Mouse (Mus musculus) hindbrain, embryonic 10.5 days (tissue): ENCODE measurements around the gene Pon3. TPM values are rescaled to one million over a fixed set of nuclear protein-coding genes. Genes with fewer than 3 reads are reported as not detected.

ENCODE experiments used
- DNase-seq: peaks from one replicate; pipeline ENCODE4 v3.0.0-alpha.2; 2017; ENCODE audit warnings: low spot score
- H3K27ac ChIP-seq: fragments of 300-500 bp; sonication (generic); 2 replicates; pipeline ENCODE4 v1.5.1; 2016; ENCODE audit warnings: mild to moderate bottlenecking, moderate library complexity
- H3K27me3 ChIP-seq: fragments of 300-500 bp; sonication (generic); 2 replicates; pipeline ENCODE4 v1.6.1; 2016; ENCODE audit warnings: mild to moderate bottlenecking; ENCODE audit not compliant: poor library complexity, insufficient read depth, severe bottlenecking
- H3K36me3 ChIP-seq: fragments of 300-500 bp; sonication (generic); 2 replicates; pipeline ENCODE4 v1.6.1; 2016; ENCODE audit warnings: mild to moderate bottlenecking, moderate library complexity
- H3K4me1 ChIP-seq: fragments of 300-500 bp; sonication (generic); replicated peaks from 2 replicates; pipeline ENCODE4 v1.6.1; 2016; ENCODE audit warnings: mild to moderate bottlenecking
- H3K4me3 ChIP-seq: fragments of 300-500 bp; sonication (generic); 2 replicates; pipeline ENCODE4 v1.5.1; 2016; ENCODE audit warnings: mild to moderate bottlenecking, moderate library complexity
- H3K9me3 ChIP-seq: fragments of 300-500 bp; sonication (generic); 2 replicates; pipeline ENCODE4 v1.6.1; 2016; ENCODE audit warnings: mild to moderate bottlenecking, moderate library complexity
- WGBS: fragments of 180-500 bp; shearing (Covaris S2); methylation state at CpG from one replicate; pipeline ENCODE4 v1.1.7; 2016; 5-methylcytosine and 5-hydroxymethylcytosine counted together
- polyA plus RNA-seq: library from polyadenylated mRNA; unstranded; fragments of >200 nt; fragmentation: Nextera tagmentation; extraction: Ambion mirVana; gene quantifications from 2 replicates; pipeline ENCODE4 v1.2.1, GENCODE M21; 2016

Gene Pon3
- polyA plus RNA-seq, 1 experiment from 2014 or later = 5.8 TPM

GRCm38 (mm10) chr6:5190761-5191160, 65.3 kb downstream of the Pon3 start:
- no peaks in the 10 kb centered on the region for H3K36me3 ChIP-seq
- no peaks in the 10 kb centered on the region for H3K27me3 ChIP-seq
- no peak overlapping the region for H3K27ac ChIP-seq
- no peak for DNase-seq
- no peaks in the 10 kb centered on the region for H3K9me3 ChIP-seq
- no peak overlapping the region for H3K4me3 ChIP-seq
- WGBS = 87% methylated on average over 4 of the region's 4 CpGs
- H3K4me1 ChIP-seq = peaks cover 6% of the 10 kb centered on the region; the same call in 1 of the 2 replicates

- DNase-seq = no peak
- Histone ChIP-seq H3K36me3 (no peaks in the 10 kb centered on the region), H3K4me3 (no peak overlapping the region), H3K27ac (no peak overlapping the region), H3K9me3 (no peaks in the 10 kb centered on the region), H3K4me1 (peaks cover 6% of the 10 kb centered on the region; the same call in 1 of the 2 replicates), H3K27me3 (no peaks in the 10 kb centered on the region)
- 89% methylated on average over 4 of the region's 4 CpGs for WGBS
Observed at GRCm38 (mm10) chr6:5189507-5189906, 66.6 kb downstream of the Pon3 start.

- Histone ChIP-seq H3K4me3 (no peak overlapping the region), H3K9me3 (no peaks in the 10 kb centered on the region), H3K36me3 (no peaks in the 10 kb centered on the region), H3K27ac (no peak overlapping the region), H3K4me1 (peaks cover 6% of the 10 kb centered on the region; the same call in 1 of the 2 replicates), H3K27me3 (no peaks in the 10 kb centered on the region)
- no peak for DNase-seq
- WGBS = 70% methylated on average over 6 of the region's 6 CpGs
Observed at GRCm38 (mm10) chr6:5188938-5189337, 67.1 kb downstream of the Pon3 start.

GRCm38 (mm10) chr6:5188036-5188435, 68.0 kb downstream of the Pon3 start:
- DNase-seq = no peak
- H3K27me3 ChIP-seq = no peaks in the 10 kb centered on the region
- WGBS = 85% methylated on average over 5 of the region's 5 CpGs
- no peaks in the 10 kb centered on the region for H3K9me3 ChIP-seq
- H3K4me1 ChIP-seq = no peaks in the 10 kb centered on the region
- no peak overlapping the region for H3K27ac ChIP-seq
- no peak overlapping the region for H3K4me3 ChIP-seq
- H3K36me3 ChIP-seq = no peaks in the 10 kb centered on the region

- DNase-seq = no peak
- WGBS = 83% methylated on average over 6 of the region's 6 CpGs
- H3K9me3 ChIP-seq = no peaks in the 10 kb centered on the region
- H3K4me1 ChIP-seq = no peaks in the 10 kb centered on the region
- no peak overlapping the region for H3K27ac ChIP-seq
- H3K27me3 ChIP-seq = no peaks in the 10 kb centered on the region
- H3K4me3 ChIP-seq = no peak overlapping the region
- H3K36me3 ChIP-seq = no peaks in the 10 kb centered on the region
Observed at GRCm38 (mm10) chr6:5187586-5187985, 68.5 kb downstream of the Pon3 start.

- H3K4me1 ChIP-seq = no peaks in the 10 kb centered on the region
- H3K4me3 ChIP-seq = no peak overlapping the region
- WGBS = 83% methylated on average over 7 of the region's 7 CpGs
- H3K36me3 ChIP-seq = no peaks in the 10 kb centered on the region
- no peak for DNase-seq
- H3K9me3 ChIP-seq = no peaks in the 10 kb centered on the region
- H3K27ac ChIP-seq = no peak overlapping the region
- H3K27me3 ChIP-seq = no peaks in the 10 kb centered on the region
Observed at GRCm38 (mm10) chr6:5186229-5186950, 69.7 kb downstream of the Pon3 start.

GRCm38 (mm10) chr6:5180645-5181044, 75.4 kb downstream of the Pon3 start:
- H3K4me3 ChIP-seq = no peak overlapping the region
- H3K27me3 ChIP-seq = no peaks in the 10 kb centered on the region
- H3K27ac ChIP-seq = no peak overlapping the region
- no peak for DNase-seq
- no peaks in the 10 kb centered on the region for H3K36me3 ChIP-seq
- H3K4me1 ChIP-seq = peaks cover 11% of the 10 kb centered on the region
- no peaks in the 10 kb centered on the region for H3K9me3 ChIP-seq
- 87% methylated on average over 5 of the region's 5 CpGs for WGBS

- H3K9me3 ChIP-seq = no peaks in the 10 kb centered on the region
- WGBS = 87% methylated on average over 6 of the region's 6 CpGs
- DNase-seq = no peak
Observed at GRCm38 (mm10) chr6:5179189-5179588, 76.9 kb downstream of the Pon3 start.

GRCm38 (mm10) chr6:5177967-5178891, 77.9 kb downstream of the Pon3 start:
- Histone ChIP-seq H3K27me3 (no peaks in the 10 kb centered on the region), H3K9me3 (no peaks in the 10 kb centered on the region), H3K27ac (peak overlapping the region; percentile 35; the same call in 1 of the 2 replicates), H3K4me1 (peaks cover 11% of the 10 kb centered on the region), H3K36me3 (no peaks in the 10 kb centered on the region), H3K4me3 (peak overlapping the region; percentile 16)
- WGBS = 44% methylated on average over 19 of the region's 19 CpGs
- peak; percentile 13 for DNase-seq

More at GRCm38 (mm10) chr6:5179189-5179588, 76.9 kb downstream of the Pon3 start:
- Histone ChIP-seq H3K4me3 (no peak overlapping the region), H3K4me1 (peaks cover 11% of the 10 kb centered on the region), H3K27ac (no peak overlapping the region), H3K27me3 (no peaks in the 10 kb centered on the region), H3K36me3 (no peaks in the 10 kb centered on the region)

GRCm38 (mm10) chr6:5174179-5174812, 81.8 kb downstream of the Pon3 start:
- WGBS = 91% methylated on average over 10 of the region's 10 CpGs
- Histone ChIP-seq H3K27me3 (no peaks in the 10 kb centered on the region), H3K4me3 (no peak overlapping the region), H3K36me3 (no peaks in the 10 kb centered on the region), H3K4me1 (peaks cover 11% of the 10 kb centered on the region), H3K27ac (no peak overlapping the region), H3K9me3 (no peaks in the 10 kb centered on the region)
- no peak for DNase-seq

GRCm38 (mm10) chr6:5172571-5172970, 83.5 kb downstream of the Pon3 start:
- WGBS = 77% methylated on average over 9 of the region's 9 CpGs
- DNase-seq = no peak
- Histone ChIP-seq H3K4me1 (peaks cover 3% of the 10 kb centered on the region), H3K4me3 (no peak overlapping the region), H3K36me3 (no peaks in the 10 kb centered on the region), H3K27me3 (no peaks in the 10 kb centered on the region), H3K9me3 (no peaks in the 10 kb centered on the region), H3K27ac (no peak overlapping the region)

- Histone ChIP-seq H3K4me3 (no peak overlapping the region), H3K4me1 (peaks cover 14% of the 10 kb centered on the region), H3K36me3 (no peaks in the 10 kb centered on the region), H3K9me3 (no peaks in the 10 kb centered on the region), H3K27me3 (no peaks in the 10 kb centered on the region), H3K27ac (peak overlapping the region; percentile 13; the same call in 1 of the 2 replicates)
- WGBS = 80% methylated on average over 4 of the region's 4 CpGs
- no peak for DNase-seq
Observed at GRCm38 (mm10) chr6:5171418-5171817, 84.7 kb downstream of the Pon3 start.
